Mouse (Mus musculus) stomach, postnatal 0 days (tissue): ENCODE measurements at regions not wholly inside any gene's neighbourhood (a gene's known extent, or its start where the extent isn't known, plus 50 kb on each side); places are given as distances from the start of the nearest gene placed in this dataset.
A peak's percentile ranks its signal among the peaks of the same experiment; 100 is the strongest.

Experiments used
- ATAC-seq: fragments of 200-750 bp; cut with Nextera tagmentation; 2 replicates; pipeline ENCODE4 v1.8.0; 2017; ENCODE audit not compliant: low FRiP score, low TSS enrichment
- DNase-seq: peaks from one replicate; pipeline ENCODE4 v3.0.0-alpha.2; 2016; ENCODE audit warnings: low spot score
- H3K27ac ChIP-seq: fragments of 300-500 bp; sonication (generic); replicated peaks from 2 replicates; pipeline ENCODE4 v1.5.1; 2014; ENCODE audit warnings: mild to moderate bottlenecking, control low read depth
- H3K27me3 ChIP-seq: fragments of 300-500 bp; sonication (generic); 2 replicates; pipeline ENCODE4 v1.6.1; 2014; ENCODE audit warnings: low read length; ENCODE audit not compliant: control insufficient read depth, insufficient read depth
- H3K36me3 ChIP-seq: fragments of 300-500 bp; sonication (generic); 2 replicates; pipeline ENCODE4 v1.6.1; 2014; ENCODE audit warnings: low read length, mixed read lengths; ENCODE audit not compliant: control insufficient read depth, insufficient read depth
- H3K4me1 ChIP-seq: fragments of 300-500 bp; sonication (generic); replicated peaks from 2 replicates; pipeline ENCODE4 v1.6.1; 2014; ENCODE audit warnings: antibody characterized with exemption; ENCODE audit not compliant: control insufficient read depth, insufficient read depth
- H3K4me2 ChIP-seq: fragments of 300-500 bp; sonication (generic); replicated peaks from 2 replicates; pipeline ENCODE4 v1.6.1; 2014; ENCODE audit warnings: low read depth, mild to moderate bottlenecking, control low read depth, moderate library complexity
- H3K4me3 ChIP-seq: fragments of 300-500 bp; sonication (generic); 2 replicates; pipeline ENCODE4 v1.5.1; 2014; ENCODE audit warnings: low read depth, low read length, control low read depth
- H3K9ac ChIP-seq: fragments of 300-500 bp; sonication (generic); 2 replicates; pipeline ENCODE4 v1.6.1; 2014; ENCODE audit warnings: mild to moderate bottlenecking, low read length, control low read depth, mixed read lengths
- H3K9me3 ChIP-seq: fragments of 300-500 bp; sonication (generic); 2 replicates; pipeline ENCODE4 v1.6.1; 2016; ENCODE audit warnings: low read length; ENCODE audit not compliant: control insufficient read depth
- CTCF ChIP-seq: IDR thresholded peaks from 2 replicates; pipeline ENCODE4 v1.5.1; 2016; ENCODE audit warnings: antibody characterized with exemption, low read depth, mild to moderate bottlenecking, moderate library complexity
- EP300 ChIP-seq: optimal IDR thresholded peaks from 2 replicates; pipeline ENCODE3; 2016; ENCODE audit warnings: antibody characterized with exemption
- WGBS: fragments of 180-500 bp; shearing (Covaris S2); extraction: QIAGEN DNeasy Blood & Tissue Kit; methylation state at CpG from one replicate; pipeline ENCODE4 v1.1.7; 2014; 5-methylcytosine and 5-hydroxymethylcytosine counted together

DNA sequence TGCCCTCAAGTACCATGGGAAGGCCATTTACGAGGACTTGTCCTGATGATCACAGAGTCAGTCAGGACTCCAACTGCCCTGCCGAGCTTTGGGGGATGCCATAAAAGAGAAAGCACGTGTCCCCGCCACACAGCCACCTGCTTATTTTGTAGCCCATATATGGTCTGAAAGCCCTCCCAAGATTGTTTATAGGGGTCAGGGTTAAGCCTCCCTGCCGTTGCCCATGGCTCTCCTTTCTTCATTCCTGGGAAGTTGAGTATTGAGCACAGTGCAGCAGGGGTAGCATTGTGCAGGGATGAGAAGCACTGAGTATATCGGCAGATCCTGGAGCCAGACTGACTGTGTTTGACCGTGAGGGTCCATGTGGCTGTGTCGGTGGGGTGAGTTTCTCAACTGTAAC, 76.4 kb downstream of the Ackr3 start:
- Histone ChIP-seq H3K4me2 (no peak overlapping the region), H3K27ac (no peak overlapping the region), H3K4me3 (no peak overlapping the region), H3K27me3 (no peaks in the 10 kb centered on the region), H3K4me1 (no peaks in the 10 kb centered on the region; the same call in 1 of the 2 replicates), H3K36me3 (no peaks in the 10 kb centered on the region), H3K9ac (no peak overlapping the region), H3K9me3 (no peaks in the 10 kb centered on the region)
- 73% methylated on average over 8 of the region's 8 CpGs for WGBS
- no peak for DNase-seq
- ATAC-seq = no peak
- no peak for TF ChIP-seq EP300
- TF ChIP-seq CTCF = no peak

DNA sequence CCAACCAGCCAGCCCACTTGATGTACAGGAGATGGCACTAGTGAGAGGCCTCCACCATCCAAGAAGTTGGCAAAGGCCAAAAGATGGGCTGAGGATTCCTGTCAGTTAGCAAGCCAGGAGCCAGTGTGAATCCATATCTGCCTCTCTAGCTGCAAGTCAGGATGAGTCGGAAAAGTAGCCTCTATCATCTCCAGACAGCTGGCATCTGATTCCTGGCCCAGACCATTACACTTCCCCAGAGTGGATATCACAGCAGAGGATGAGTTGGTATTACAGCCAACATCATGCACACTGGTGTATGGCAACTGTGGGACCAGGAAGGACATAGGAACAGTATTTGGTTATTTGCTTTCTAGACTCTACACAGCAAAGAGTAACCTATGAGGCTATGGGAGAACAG, 77.5 kb downstream of the Ackr3 start:
- ATAC-seq (no peak), DNase-seq (no peak)
- Histone ChIP-seq H3K9ac (no peak overlapping the region), H3K4me3 (no peak overlapping the region), H3K36me3 (no peaks in the 10 kb centered on the region), H3K4me2 (no peak overlapping the region), H3K9me3 (no peaks in the 10 kb centered on the region), H3K4me1 (no peaks in the 10 kb centered on the region; the same call in 1 of the 2 replicates), H3K27ac (no peak overlapping the region), H3K27me3 (no peaks in the 10 kb centered on the region)
- no peak for TF ChIP-seq EP300
- 0 out of 2 replicates have a peak, but pooled peaks have one; percentile 2 for TF ChIP-seq CTCF
- 84% methylated on average over 1 of the region's 1 CpGs for WGBS

DNA sequence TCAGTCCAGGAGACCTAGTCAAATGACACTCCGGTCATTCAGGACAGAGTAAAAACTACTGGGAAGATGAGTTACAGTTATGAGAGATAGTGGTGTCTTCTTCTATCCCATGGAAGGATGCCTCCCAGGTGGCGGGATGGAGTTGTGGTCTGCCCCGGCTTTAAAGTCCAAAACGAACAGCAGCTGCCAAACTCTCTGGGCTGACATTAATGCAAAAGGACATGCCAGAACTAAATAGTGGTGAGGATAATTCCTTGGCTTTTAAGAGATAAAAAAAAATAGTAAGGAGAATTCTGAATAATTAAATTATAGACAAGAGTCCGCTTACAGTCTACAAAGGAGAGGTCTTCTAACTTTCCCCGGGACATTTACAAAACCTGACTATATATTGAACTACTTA, 78.2 kb downstream of the Ackr3 start:
- ATAC-seq (no peak), DNase-seq (no peak)
- H3K9me3 ChIP-seq = no peaks in the 10 kb centered on the region
- no peaks in the 10 kb centered on the region for H3K27me3 ChIP-seq
- TF ChIP-seq EP300 = no peak
- TF ChIP-seq CTCF = no peak
- H3K4me3 ChIP-seq = no peak overlapping the region
- no peaks in the 10 kb centered on the region for H3K36me3 ChIP-seq
- 82% methylated on average over 6 of the region's 6 CpGs for WGBS
- H3K27ac ChIP-seq = no peak overlapping the region
- H3K4me2 ChIP-seq = no peak overlapping the region
- H3K9ac ChIP-seq = no peak overlapping the region
- no peaks in the 10 kb centered on the region; the same call in 1 of the 2 replicates for H3K4me1 ChIP-seq

DNA sequence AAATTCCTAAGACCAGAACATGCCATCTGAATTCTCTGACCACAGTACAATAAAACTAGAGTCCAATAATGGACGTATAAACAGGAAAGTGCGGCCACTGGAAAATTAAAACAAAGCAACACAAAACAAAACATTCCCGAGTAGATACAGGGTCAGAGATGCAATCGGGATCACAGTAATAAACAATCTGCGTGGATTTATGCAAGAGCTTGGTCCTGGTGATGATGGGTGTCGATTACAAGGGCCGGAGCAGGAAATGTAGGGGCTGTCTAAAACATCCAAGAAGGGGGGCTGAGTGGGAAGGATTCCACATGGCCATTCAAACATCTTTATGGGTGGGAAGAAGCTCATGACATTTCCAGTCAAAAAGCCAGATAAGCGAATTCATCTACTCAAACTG, 78.6 kb downstream of the Ackr3 start:
- no peaks in the 10 kb centered on the region for H3K9me3 ChIP-seq
- WGBS = 64% methylated on average over 8 of the region's 8 CpGs
- H3K4me3 ChIP-seq = no peak overlapping the region
- H3K4me1 ChIP-seq = no peaks in the 10 kb centered on the region; the same call in 1 of the 2 replicates
- no peak overlapping the region for H3K4me2 ChIP-seq
- no peaks in the 10 kb centered on the region for H3K27me3 ChIP-seq
- no peak for ATAC-seq
- TF ChIP-seq EP300 (no peak), CTCF (no peak)
- no peaks in the 10 kb centered on the region for H3K36me3 ChIP-seq
- DNase-seq = no peak
- no peak overlapping the region for H3K27ac ChIP-seq
- no peak overlapping the region for H3K9ac ChIP-seq

DNA sequence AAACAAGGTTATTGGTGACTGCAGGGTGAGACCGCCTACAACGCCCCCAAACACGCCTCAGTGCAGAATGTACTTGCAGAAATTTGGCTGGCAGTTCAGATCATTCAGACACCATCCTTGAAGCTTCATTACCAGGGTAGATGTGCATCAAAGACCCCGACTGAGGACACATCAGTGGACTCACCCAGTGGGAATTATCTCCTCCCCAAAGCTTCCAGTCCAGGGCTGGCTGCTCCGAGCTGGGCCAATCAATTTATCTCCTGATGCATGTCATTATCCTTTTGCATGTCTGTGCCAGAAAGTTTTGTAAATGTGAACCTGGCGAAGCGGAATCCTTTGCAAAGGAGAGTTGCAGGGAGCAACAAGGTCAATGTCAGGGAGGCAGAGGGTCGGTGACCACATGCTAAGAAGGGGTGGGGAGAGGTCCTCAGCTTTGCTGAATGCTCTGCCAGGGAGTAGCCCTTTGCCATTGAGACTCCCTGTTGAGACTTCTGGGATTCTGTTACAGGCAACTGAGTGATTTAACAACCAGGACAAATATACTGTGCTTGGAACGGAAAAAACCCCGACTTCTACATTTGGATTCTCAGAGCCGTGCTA, 79.5 kb downstream of the Ackr3 start:
- WGBS = 56% methylated on average over 11 of the region's 11 CpGs
- TF ChIP-seq EP300 = no peak

DNA sequence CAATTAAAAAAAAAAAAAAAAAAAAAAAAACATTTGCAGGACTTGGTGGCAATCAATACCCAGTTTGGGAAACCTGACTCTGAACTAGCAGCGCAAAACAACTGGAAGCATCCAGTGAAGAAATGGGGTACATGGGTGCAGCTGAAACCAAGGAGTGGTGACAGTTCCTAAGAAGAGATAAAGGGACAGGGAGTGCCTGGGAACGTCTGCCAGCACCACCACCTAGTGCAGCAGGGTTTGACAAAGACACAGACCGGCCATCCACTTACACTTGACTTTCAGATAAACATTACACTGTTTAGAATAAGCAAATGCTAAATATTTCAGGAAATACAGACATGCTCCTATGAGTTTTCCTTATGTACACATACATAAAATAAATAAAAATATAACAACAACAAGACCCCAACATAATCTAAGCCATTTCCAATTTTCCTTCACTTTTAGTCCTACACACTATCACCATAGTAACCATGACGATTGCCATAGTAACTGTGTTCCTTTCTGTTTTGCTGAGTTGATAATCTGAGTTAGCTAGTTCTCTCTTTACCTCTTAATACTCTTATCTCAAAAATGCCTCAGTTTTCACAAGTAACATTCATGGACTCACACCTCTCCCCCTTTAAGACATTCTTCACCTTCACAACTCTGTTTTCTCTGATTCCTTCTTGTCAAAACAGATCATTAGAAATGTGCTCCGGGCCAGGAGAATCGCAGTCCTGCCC, 80.3 kb downstream of the Ackr3 start:
- Histone ChIP-seq H3K36me3 (no peaks in the 10 kb centered on the region), H3K4me3 (no peak overlapping the region), H3K27ac (no peak overlapping the region), H3K27me3 (no peaks in the 10 kb centered on the region), H3K9ac (no peak overlapping the region), H3K4me2 (no peak overlapping the region), H3K9me3 (no peaks in the 10 kb centered on the region), H3K4me1 (no peaks in the 10 kb centered on the region; the same call in 1 of the 2 replicates)
- WGBS = 61% methylated on average over 6 of the region's 6 CpGs
- ATAC-seq (no peak), DNase-seq (no peak)
- TF ChIP-seq CTCF (no peak), EP300 (no peak)

More for the DNA sequence above, 79.5 kb downstream of the Ackr3 start:
- no peak overlapping the region for H3K4me3 ChIP-seq
- H3K9ac ChIP-seq = no peak overlapping the region
- no peaks in the 10 kb centered on the region for H3K36me3 ChIP-seq
- no peaks in the 10 kb centered on the region; the same call in 1 of the 2 replicates for H3K4me1 ChIP-seq
- no peak overlapping the region for H3K27ac ChIP-seq
- no peaks in the 10 kb centered on the region for H3K9me3 ChIP-seq
- no peak for DNase-seq
- H3K4me2 ChIP-seq = no peak overlapping the region
- ATAC-seq = no peak
- no peaks in the 10 kb centered on the region for H3K27me3 ChIP-seq
